Mouse (Mus musculus) limb, embryonic 12.5 days (tissue): ENCODE results near the gene Tet2. TPM values are rescaled to one million over a fixed set of nuclear protein-coding genes. Genes with fewer than 3 reads are reported as not detected.
A peak's percentile ranks its signal among the peaks of the same experiment; 100 is the strongest.

Source experiments
- ATAC-seq: fragments of 200-750 bp; cut with Nextera tagmentation; 2 replicates; pipeline ENCODE4 v1.8.0; 2017; ENCODE audit warnings: low read depth, moderate TSS enrichment; ENCODE audit not compliant: insufficient number of reproducible peaks, insufficient read depth, low FRiP score, low TSS enrichment
- H3K27ac ChIP-seq: fragments of 300-500 bp; sonication (generic); 2 replicates; pipeline ENCODE4 v1.5.1; 2016; ENCODE audit warnings: mild to moderate bottlenecking, moderate library complexity
- H3K27me3 ChIP-seq: fragments of 300-500 bp; sonication (generic); 2 replicates; pipeline ENCODE4 v1.6.1; 2016; ENCODE audit warnings: mild to moderate bottlenecking, moderate library complexity
- H3K36me3 ChIP-seq: fragments of 300-500 bp; sonication (generic); 2 replicates; pipeline ENCODE4 v1.6.1; 2016; ENCODE audit warnings: mild to moderate bottlenecking, moderate library complexity
- H3K4me1 ChIP-seq: fragments of 300-500 bp; sonication (generic); replicated peaks from 2 replicates; pipeline ENCODE4 v1.6.1; 2016
- H3K4me2 ChIP-seq: fragments of 300-500 bp; sonication (generic); 2 replicates; pipeline ENCODE4 v1.6.1; 2016; ENCODE audit warnings: mild to moderate bottlenecking, moderate library complexity
- H3K4me3 ChIP-seq: fragments of 300-500 bp; sonication (generic); replicated peaks from 2 replicates; pipeline ENCODE4 v1.5.1; 2016; ENCODE audit warnings: mild to moderate bottlenecking
- H3K9ac ChIP-seq: fragments of 300-500 bp; sonication (generic); replicated peaks from 2 replicates; pipeline ENCODE4 v1.6.1; 2016; ENCODE audit warnings: mild to moderate bottlenecking, moderate library complexity
- H3K9me3 ChIP-seq: fragments of 300-500 bp; sonication (generic); 2 replicates; pipeline ENCODE4 v1.6.1; 2016; ENCODE audit warnings: mild to moderate bottlenecking, moderate library complexity
- WGBS: fragments of 180-500 bp; shearing (Covaris S2); methylation state at CpG from one replicate; pipeline ENCODE4 v1.1.7; 2016; 5-methylcytosine and 5-hydroxymethylcytosine counted together
- polyA plus RNA-seq: library from polyadenylated mRNA; unstranded; fragments of >200 nt; fragmentation: Nextera tagmentation; extraction: Ambion mirVana; gene quantifications from 2 replicates; pipeline ENCODE4 v1.2.1, GENCODE M21; 2016

The Tet2 gene
- polyA plus RNA-seq, 1 experiment from 2014 or later = 17.2 TPM

- Histone ChIP-seq H3K4me2 (no peak overlapping the region), H3K4me1 (no peaks in the 10 kb centered on the region), H3K9me3 (no peaks in the 10 kb centered on the region), H3K27ac (no peak overlapping the region), H3K4me3 (no peak overlapping the region), H3K27me3 (no peaks in the 10 kb centered on the region), H3K36me3 (peaks cover 53% of the 10 kb centered on the region), H3K9ac (no peak overlapping the region)
- WGBS = 92% methylated on average over 13 of the region's 13 CpGs
- no peak for ATAC-seq
Observed at GRCm38 (mm10) chr3:133488022-133488725, 56.8 kb downstream of the Tet2 start.

- no peak overlapping the region for H3K4me3 ChIP-seq
- no peak for ATAC-seq
- H3K4me2 ChIP-seq = no peak overlapping the region
- 88% methylated on average over 1 of the region's 1 CpGs for WGBS
- no peaks in the 10 kb centered on the region for H3K4me1 ChIP-seq
- H3K9ac ChIP-seq = no peak overlapping the region
- H3K27me3 ChIP-seq = no peaks in the 10 kb centered on the region
- no peak overlapping the region for H3K27ac ChIP-seq
- H3K36me3 ChIP-seq = peaks cover 75% of the 10 kb centered on the region
- H3K9me3 ChIP-seq = no peaks in the 10 kb centered on the region
Observed at GRCm38 (mm10) chr3:133482887-133483286, 62.1 kb downstream of the Tet2 start.

GRCm38 (mm10) chr3:133478987-133479386 is 66.0 kb downstream of the Tet2 start:
- no peak for ATAC-seq
- no peaks in the 10 kb centered on the region for H3K4me1 ChIP-seq
- 90% methylated on average over 3 of the region's 3 CpGs for WGBS
- H3K4me3 ChIP-seq = no peak overlapping the region
- no peak overlapping the region for H3K4me2 ChIP-seq
- H3K9me3 ChIP-seq = no peaks in the 10 kb centered on the region
- no peaks in the 10 kb centered on the region for H3K27me3 ChIP-seq
- H3K36me3 ChIP-seq = peaks cover 59% of the 10 kb centered on the region
- no peak overlapping the region for H3K27ac ChIP-seq
- no peak overlapping the region for H3K9ac ChIP-seq

GRCm38 (mm10) chr3:133473781-133474180 is 71.2 kb downstream of the Tet2 start:
- Histone ChIP-seq H3K9ac (no peak overlapping the region), H3K4me3 (no peak overlapping the region), H3K4me2 (no peak overlapping the region), H3K36me3 (peaks cover 55% of the 10 kb centered on the region), H3K27ac (no peak overlapping the region), H3K9me3 (no peaks in the 10 kb centered on the region), H3K27me3 (no peaks in the 10 kb centered on the region), H3K4me1 (no peaks in the 10 kb centered on the region)
- no peak for ATAC-seq
- 89% methylated on average over 1 of the region's 1 CpGs for WGBS

GRCm38 (mm10) chr3:133471101-133471500 is 73.8 kb downstream of the Tet2 start:
- no peak overlapping the region for H3K27ac ChIP-seq
- WGBS = 91% methylated on average over 4 of the region's 4 CpGs

GRCm38 (mm10) chr3:133468883-133469282 is 76.1 kb downstream of the Tet2 start:
- no peak for ATAC-seq
- H3K4me2 ChIP-seq = no peak overlapping the region
- WGBS = 96% methylated on average over 7 of the region's 7 CpGs
- no peak overlapping the region for H3K4me3 ChIP-seq
- no peaks in the 10 kb centered on the region for H3K27me3 ChIP-seq
- no peaks in the 10 kb centered on the region for H3K4me1 ChIP-seq
- H3K27ac ChIP-seq = no peak overlapping the region
- no peaks in the 10 kb centered on the region for H3K9me3 ChIP-seq
- no peak overlapping the region for H3K9ac ChIP-seq
- H3K36me3 ChIP-seq = peaks cover 62% of the 10 kb centered on the region

More at GRCm38 (mm10) chr3:133471101-133471500, 73.8 kb downstream of the Tet2 start:
- ATAC-seq = no peak
- Histone ChIP-seq H3K36me3 (peaks cover 69% of the 10 kb centered on the region), H3K9me3 (no peaks in the 10 kb centered on the region), H3K27me3 (no peaks in the 10 kb centered on the region), H3K4me2 (no peak overlapping the region), H3K4me3 (no peak overlapping the region), H3K4me1 (no peaks in the 10 kb centered on the region), H3K9ac (no peak overlapping the region)

GRCm38 (mm10) chr3:133463233-133463632 is 81.7 kb downstream of the Tet2 start:
- WGBS = 95% methylated on average over 3 of the region's 3 CpGs
- ATAC-seq = no peak
- no peak overlapping the region for H3K9ac ChIP-seq
- no peaks in the 10 kb centered on the region for H3K27me3 ChIP-seq
- H3K4me3 ChIP-seq = no peak overlapping the region
- no peaks in the 10 kb centered on the region for H3K9me3 ChIP-seq
- no peak overlapping the region for H3K4me2 ChIP-seq
- H3K36me3 ChIP-seq = peaks cover 39% of the 10 kb centered on the region
- no peaks in the 10 kb centered on the region for H3K4me1 ChIP-seq
- no peak overlapping the region for H3K27ac ChIP-seq

GRCm38 (mm10) chr3:133462485-133462884 is 82.5 kb downstream of the Tet2 start:
- 75% methylated on average over 6 of the region's 6 CpGs for WGBS
- no peak for ATAC-seq
- Histone ChIP-seq H3K9me3 (no peaks in the 10 kb centered on the region), H3K36me3 (peaks cover 32% of the 10 kb centered on the region), H3K27me3 (no peaks in the 10 kb centered on the region), H3K4me3 (no peak overlapping the region), H3K4me2 (no peak overlapping the region), H3K9ac (no peak overlapping the region), H3K27ac (no peak overlapping the region), H3K4me1 (no peaks in the 10 kb centered on the region)

- H3K36me3 ChIP-seq = peaks cover 27% of the 10 kb centered on the region
- H3K4me3 ChIP-seq = no peak overlapping the region
- no peaks in the 10 kb centered on the region for H3K9me3 ChIP-seq
- 65% methylated on average over 3 of the region's 3 CpGs for WGBS
- no peak overlapping the region for H3K4me2 ChIP-seq
- no peak overlapping the region for H3K9ac ChIP-seq
- no peaks in the 10 kb centered on the region for H3K27me3 ChIP-seq
- no peaks in the 10 kb centered on the region for H3K4me1 ChIP-seq
- 0 out of 2 replicates have a peak, but pooled peaks have one; percentile 20 for ATAC-seq
- no peak overlapping the region for H3K27ac ChIP-seq
Observed at GRCm38 (mm10) chr3:133462059-133462458, 82.9 kb downstream of the Tet2 start.

- ATAC-seq = no peak
- 78% methylated on average over 1 of the region's 1 CpGs for WGBS
- H3K4me2 ChIP-seq = no peak overlapping the region
Observed at GRCm38 (mm10) chr3:133459174-133459573, 85.8 kb downstream of the Tet2 start.

GRCm38 (mm10) chr3:133453896-133454295 is 91.0 kb downstream of the Tet2 start:
- H3K4me2 ChIP-seq = no peak overlapping the region
- H3K27me3 ChIP-seq = no peaks in the 10 kb centered on the region
- ATAC-seq = no peak
- WGBS = 43% methylated on average over 8 of the region's 8 CpGs
- no peaks in the 10 kb centered on the region for H3K36me3 ChIP-seq
- H3K9me3 ChIP-seq = no peaks in the 10 kb centered on the region
- no peak overlapping the region for H3K4me3 ChIP-seq
- H3K4me1 ChIP-seq = no peaks in the 10 kb centered on the region
- H3K27ac ChIP-seq = no peak overlapping the region
- no peak overlapping the region for H3K9ac ChIP-seq

More at GRCm38 (mm10) chr3:133459174-133459573, 85.8 kb downstream of the Tet2 start:
- no peaks in the 10 kb centered on the region for H3K9me3 ChIP-seq
- H3K36me3 ChIP-seq = 0 out of 2 replicates have a peak, but pooled peaks cover 10% of the 10 kb centered on the region
- H3K27me3 ChIP-seq = no peaks in the 10 kb centered on the region
- H3K4me1 ChIP-seq = no peaks in the 10 kb centered on the region
- H3K27ac ChIP-seq = no peak overlapping the region
- no peak overlapping the region for H3K4me3 ChIP-seq
- H3K9ac ChIP-seq = no peak overlapping the region

GRCm38 (mm10) chr3:133436919-133437320 is 108.0 kb downstream of the Tet2 start:
- Histone ChIP-seq H3K27ac (no peak overlapping the region), H3K9ac (no peak overlapping the region), H3K27me3 (no peaks in the 10 kb centered on the region), H3K4me3 (no peak overlapping the region), H3K36me3 (no peaks in the 10 kb centered on the region), H3K4me1 (no peaks in the 10 kb centered on the region), H3K9me3 (no peaks in the 10 kb centered on the region), H3K4me2 (no peak overlapping the region)
- ATAC-seq = no peak
- WGBS = 95% methylated on average over 6 of the region's 6 CpGs
